Mouse (Mus musculus) intestine, embryonic 15.5 days (tissue): ENCODE measurements around the gene Zfp72. TPM values are rescaled to one million over a fixed set of nuclear protein-coding genes. Genes with fewer than 3 reads are reported as not detected.
A peak's percentile ranks its signal among the peaks of the same experiment; 100 is the strongest.

Experiments used
- ATAC-seq: fragments of 200-750 bp; cut with Nextera tagmentation; 2 replicates; pipeline ENCODE4 v1.8.0; 2017; ENCODE audit warnings: moderate TSS enrichment, moderate library complexity
- H3K27ac ChIP-seq: fragments of 300-500 bp; sonication (generic); 2 replicates; pipeline ENCODE4 v1.5.1; 2015; ENCODE audit warnings: mild to moderate bottlenecking, inconsistent platforms
- H3K27me3 ChIP-seq: fragments of 300-500 bp; sonication (generic); replicated peaks from 2 replicates; pipeline ENCODE4 v1.6.1; 2015; ENCODE audit warnings: inconsistent platforms
- H3K36me3 ChIP-seq: fragments of 300-500 bp; sonication (generic); 2 replicates; pipeline ENCODE4 v1.6.1; 2015; ENCODE audit warnings: inconsistent platforms
- H3K4me1 ChIP-seq: fragments of 300-500 bp; sonication (generic); replicated peaks from 2 replicates; pipeline ENCODE4 v1.6.1; 2015; ENCODE audit warnings: inconsistent platforms
- H3K4me2 ChIP-seq: fragments of 300-500 bp; sonication (generic); replicated peaks from 2 replicates; pipeline ENCODE4 v1.6.1; 2015; ENCODE audit warnings: mild to moderate bottlenecking, inconsistent platforms
- H3K4me3 ChIP-seq: fragments of 300-500 bp; sonication (generic); replicated peaks from 2 replicates; pipeline ENCODE4 v1.5.1; 2015; ENCODE audit warnings: inconsistent platforms
- H3K9ac ChIP-seq: fragments of 300-500 bp; sonication (generic); 2 replicates; pipeline ENCODE4 v1.6.1; 2015; ENCODE audit warnings: inconsistent platforms
- H3K9me3 ChIP-seq: fragments of 300-500 bp; sonication (generic); 2 replicates; pipeline ENCODE4 v1.6.1; 2016; ENCODE audit warnings: inconsistent platforms
- WGBS: fragments of 180-500 bp; shearing (Covaris S2); methylation state at CpG from one replicate; pipeline ENCODE4 v1.1.7; 2015; 5-methylcytosine and 5-hydroxymethylcytosine counted together
- microRNA counts: library from miRNA; unstranded; fragments of <30 nt; microRNA quantifications from one replicate; lab custom pipeline; 2016
- polyA plus RNA-seq: library from polyadenylated mRNA; unstranded; fragments of >200 nt; fragmentation: Nextera tagmentation; extraction: Ambion mirVana; gene quantifications from 2 replicates; pipeline ENCODE4 v1.2.1, GENCODE M21; 2015

Gene Zfp72
- polyA plus RNA-seq, 1 experiment from 2014 or later = 5.7 TPM

DNA sequence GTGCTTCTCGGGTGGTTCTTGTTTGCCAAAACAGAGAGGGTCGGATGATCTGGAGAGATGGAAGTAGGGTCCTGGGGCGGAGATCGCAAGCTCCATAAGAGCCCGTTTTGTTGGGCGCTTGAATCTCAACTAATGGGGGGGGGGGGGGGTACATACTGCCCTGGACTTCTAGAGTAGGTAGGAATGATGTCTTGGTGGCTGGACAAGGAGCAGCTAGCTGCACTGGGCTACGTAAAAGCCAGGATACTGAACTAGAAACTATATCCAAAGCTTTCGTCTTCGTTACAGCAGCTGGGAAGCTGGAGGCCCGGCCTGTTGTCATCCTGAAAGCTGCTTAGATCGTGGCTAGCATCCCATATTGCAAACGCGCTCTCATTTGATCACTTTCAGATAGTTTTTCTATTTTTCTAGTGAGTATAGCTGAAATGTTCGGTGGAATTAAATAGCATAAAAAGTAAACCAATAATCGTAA lies 40.2 kb downstream of the Zfp72 start:
- Histone ChIP-seq H3K9ac (peak overlapping the region; percentile 71), H3K4me3 (peak overlapping the region; percentile 61), H3K27ac (0 out of 2 replicates have a peak overlapping the region, but pooled peaks have one; percentile 22), H3K4me1 (peaks cover 10% of the 10 kb centered on the region; the same call in 1 of the 2 replicates), H3K4me2 (peak overlapping the region; percentile 43), H3K9me3 (no peaks in the 10 kb centered on the region), H3K36me3 (peaks cover 10% of the 10 kb centered on the region), H3K27me3 (no peaks in the 10 kb centered on the region)
- WGBS = 1% methylated on average over 15 of the region's 15 CpGs
- ATAC-seq = peak; percentile 71

GRCm38 (mm10) chr13:74349566-74350434 lies 40.8 kb downstream of the Zfp72 start, which contains the start of the genes Sdha and Ccdc127:
Sdha (minus strand) TSS chr13:74350280.
Ccdc127 (plus strand) TSS chr13:74350309.
- H3K4me2 ChIP-seq = peak within 1 kb of the TSS; percentile 49
- no peaks in the 10 kb centered on the region for H3K9me3 ChIP-seq
- H3K36me3 ChIP-seq = peaks cover 10% of the 10 kb centered on the region
- peak within 1 kb of the TSS; percentile 61 for H3K4me3 ChIP-seq
- peak within 1 kb of the TSS; percentile 74 for H3K27ac ChIP-seq
- no peaks in the 10 kb centered on the region for H3K27me3 ChIP-seq
- peaks cover 10% of the 10 kb centered on the region; the same call in 1 of the 2 replicates for H3K4me1 ChIP-seq
- under 1% methylated on average over 57 of the region's 57 CpGs for WGBS
- ATAC-seq = peak; percentile 99
- H3K9ac ChIP-seq = peak within 1 kb of the TSS; percentile 71

GRCm38 (mm10) chr13:74341036-74341435 lies 49.6 kb downstream of the Zfp72 start:
- H3K9me3 ChIP-seq = no peaks in the 10 kb centered on the region
- H3K36me3 ChIP-seq = peaks cover 36% of the 10 kb centered on the region
- H3K4me2 ChIP-seq = no peak overlapping the region
- H3K4me1 ChIP-seq = no peaks in the 10 kb centered on the region
- peak; percentile 65; the same call in 1 of the 2 replicates for ATAC-seq
- 42% methylated on average over 3 of the region's 3 CpGs for WGBS
- H3K4me3 ChIP-seq = no peak overlapping the region
- no peak overlapping the region for H3K9ac ChIP-seq
- no peaks in the 10 kb centered on the region for H3K27me3 ChIP-seq
- no peak overlapping the region for H3K27ac ChIP-seq

GRCm38 (mm10) chr13:74329321-74329720 lies 61.3 kb downstream of the Zfp72 start:
- Histone ChIP-seq H3K9me3 (no peaks in the 10 kb centered on the region), H3K4me3 (no peak overlapping the region), H3K4me1 (no peaks in the 10 kb centered on the region), H3K27ac (no peak overlapping the region), H3K9ac (no peak overlapping the region), H3K4me2 (no peak overlapping the region), H3K27me3 (no peaks in the 10 kb centered on the region), H3K36me3 (peaks cover 45% of the 10 kb centered on the region)
- ATAC-seq = no peak

MicroRNAs encoded within 50 kb of the gene (microRNA counts, 519-probe panel; counts per million panel counts)
- microRNA mmu-miR-692 (lab: Ali Mortazavi, UCI) = 97.1 counts per million, percentile 29 among the panel's probes with 10 or more counts

Other genes with a start within 250 kb of the Zfp72 start
- 60.9 and 65.6 TPM in 2 replicates for gene Exoc3, start 182.1 kb downstream of the Zfp72 start, polyA plus RNA-seq
- 0.25 and 0.28 TPM in 2 replicates for gene Ahrr, start 98.5 kb downstream of the Zfp72 start, polyA plus RNA-seq
- gene Pdcd6, start 73.3 kb downstream of the Zfp72 start, polyA plus RNA-seq = 170 and 182 TPM in 2 replicates
- 314 and 349 TPM in 2 replicates for gene Sdha, start 40.6 kb downstream of the Zfp72 start, polyA plus RNA-seq
- gene Ccdc127, start 40.5 kb downstream of the Zfp72 start, polyA plus RNA-seq = 44.4 and 48.6 TPM in 2 replicates
- not detected in 2 replicates for gene Lrrc14b, start 26.8 kb downstream of the Zfp72 start, polyA plus RNA-seq
- gene Ftl1-ps1, start 8.9 kb upstream of the Zfp72 start, polyA plus RNA-seq = 113 and 116 TPM in 2 replicates
- 14.3 and 16.2 TPM in 2 replicates for gene Zfp825, start 103.2 kb upstream of the Zfp72 start, polyA plus RNA-seq
- gene Erap1, start 248.7 kb upstream of the Zfp72 start, polyA plus RNA-seq = 33.8 and 42.3 TPM in 2 replicates